Mouse (Mus musculus) CH12.LX (cell line): ENCODE measurements around the gene Car15.

ENCODE experiments used
- CTCF ChIP-seq, 2 experiments: IDR thresholded peaks in 1 of 2; conservative IDR thresholded peaks in 1 of 2; 2 replicates each; pipeline ENCODE4 v1.5.1; 2011 to 2012; ENCODE audit warnings: low read depth in 2 of 2, low read length in 2 of 2, improper control_type of control experiment in 1 of 2, inconsistent platforms in 1 of 2, mild to moderate bottlenecking in 1 of 2, moderate library complexity in 1 of 2
- E2F4 ChIP-seq: IDR thresholded peaks from 2 replicates; pipeline ENCODE4 v1.6.1; 2011; ENCODE audit warnings: low read depth, low read length, improper control_type of control experiment; ENCODE audit not compliant: insufficient replicate concordance
- NELFE ChIP-seq: IDR thresholded peaks from 2 replicates; pipeline ENCODE4 v1.6.1; 2011; ENCODE audit warnings: low read depth, low read length, improper control_type of control experiment
- POLR2AphosphoS2 ChIP-seq: IDR thresholded peaks from 2 replicates; pipeline ENCODE4 v1.6.1; 2011; ENCODE audit warnings: low read depth, low read length, improper control_type of control experiment
- ZNF384 ChIP-seq: IDR thresholded peaks from 2 replicates; pipeline ENCODE4 v1.6.1; 2012; ENCODE audit warnings: low read depth, low read length, improper control_type of control experiment, inconsistent platforms

DNA sequence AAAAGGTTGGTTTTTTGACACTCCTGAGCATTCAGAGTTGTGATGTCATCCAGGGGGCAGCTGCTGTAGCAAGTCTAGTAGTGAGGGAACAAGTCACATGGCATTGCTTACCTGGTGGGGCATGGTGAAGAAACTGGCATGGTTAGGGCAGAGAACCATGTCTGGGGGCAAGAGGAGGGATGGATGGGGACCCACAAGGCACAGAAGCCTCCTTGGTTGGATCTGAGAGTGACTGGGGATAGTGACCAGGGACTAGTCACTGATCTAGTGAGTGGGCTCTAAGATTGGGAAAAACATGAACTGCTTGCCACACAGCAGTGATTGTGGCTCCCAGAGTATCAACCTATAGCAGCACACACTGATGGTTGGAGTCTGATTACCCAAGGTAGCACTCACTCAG lies 38.6 kb downstream of the Car15 start:
- TF ChIP-seq ZNF384 (no peak), NELFE (no peak), CTCF (conservative IDR thresholded peaks at IDR 0.05 in 1 of 2, IDR thresholded peaks at IDR 0.05 in 1 of 2; ENCODE audit: low read depth in 2 of 2, low read length in 2 of 2) (no peak), E2F4 (no peak), POLR2AphosphoS2 (no peak)
